In the genomic region with DNA sequence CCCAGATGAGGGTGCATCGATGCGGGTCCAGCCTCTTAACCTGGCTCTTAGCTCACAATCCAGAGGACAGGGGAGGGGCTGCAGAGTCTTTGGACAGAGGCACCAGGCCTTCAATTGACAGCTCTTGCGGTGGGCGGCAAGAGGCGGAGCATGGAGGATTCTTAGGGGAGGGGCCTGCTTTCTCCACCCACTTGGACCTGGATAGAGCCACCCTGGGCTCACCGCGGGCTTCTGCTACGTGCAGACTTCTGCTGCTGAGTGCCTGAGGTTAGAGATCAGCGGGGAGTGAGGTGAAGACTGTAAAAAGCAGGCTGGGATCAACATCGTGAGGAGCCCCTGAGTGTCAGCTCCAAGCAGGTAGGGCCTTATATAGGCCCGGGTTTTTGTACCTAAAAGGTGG, we compare ENCODE assay signal across 13 mouse cellular contexts. TPM values are rescaled to one million over a fixed set of nuclear protein-coding genes. Genes with fewer than 3 reads are reported as not detected.
DNase-seq lines count a peak whose midpoint lies in the region; ATAC-seq lines count a peak whose summit lies in the region.
"Had no signal": no experiment of that assay in that cellular context is flagged by ENCODE, and none has a peak within 500 bp of the region (broad histone marks: within the 10 kb centered on the region; RNA-seq: fewer than 3 reads in every experiment).

Tmem269 (minus strand) TSS at position 49 of the 400 bp plus-strand sequence.

- no peak within 1 kb of the TSS for H3K9ac ChIP-seq in kidney, embryonic 15.5 days
- H3K9ac ChIP-seq in limb, embryonic 13.5 days = no peak within 1 kb of the TSS
- H3K9ac ChIP-seq: embryonic facial prominence, embryonic 13.5 days; lung, embryonic 15.5 days had no signal

- no peaks in the 10 kb centered on the region for H3K9me3 ChIP-seq in kidney, embryonic 15.5 days (replicated peaks)
- H3K9me3 ChIP-seq in limb, embryonic 13.5 days = no peaks in the 10 kb centered on the region
- H3K9me3 ChIP-seq: embryonic facial prominence, embryonic 13.5 days; lung, embryonic 15.5 days had no signal

- ATAC-seq in kidney, embryonic 15.5 days (replicated peaks; ENCODE audit: low FRiP score) = peak; percentile 59; the same call in 1 of the 2 replicates
- ATAC-seq in limb, embryonic 13.5 days (ENCODE audit: low FRiP score, low read depth) = 0 out of 2 replicates have a peak, but pooled peaks have one; percentile 15

- H3K27me3 ChIP-seq in kidney, embryonic 15.5 days = no peaks in the 10 kb centered on the region
- peaks cover 4% of the 10 kb centered on the region; the same call in 1 of the 2 replicates for H3K27me3 ChIP-seq in limb, embryonic 13.5 days
- H3K27me3 ChIP-seq: embryonic facial prominence, embryonic 13.5 days; lung, embryonic 15.5 days had no signal

- peaks cover 14% of the 10 kb centered on the region for H3K4me1 ChIP-seq in kidney, embryonic 15.5 days
- H3K4me1 ChIP-seq in limb, embryonic 13.5 days = peaks cover 3% of the 10 kb centered on the region; the same call in 1 of the 2 replicates

- H3K4me2 ChIP-seq in kidney, embryonic 15.5 days = no peak within 1 kb of the TSS
- no peak within 1 kb of the TSS for H3K4me2 ChIP-seq in limb, embryonic 13.5 days (replicated peaks)
- H3K4me2 ChIP-seq: embryonic facial prominence, embryonic 13.5 days; lung, embryonic 15.5 days had no signal

- 14% methylated on average over 11 of the region's 11 CpGs for WGBS in kidney, embryonic 15.5 days
- 13% methylated on average over 11 of the region's 11 CpGs for WGBS in limb, embryonic 13.5 days

- DNase-seq in kidney, adult 9 months = no peak
- peak; percentile 23 for DNase-seq in thymus, postnatal 4 days
- no peak for DNase-seq in thymus, postnatal 0 days (ENCODE audit: low spot score)
- DNase-seq in adrenal gland, adult (ENCODE audit: inconsistent age in 2 of 2, low spot score in 1 of 2) = no peak
- no peak for DNase-seq in layer of hippocampus, postnatal 14 days (ENCODE audit: low spot score in 2 of 2)
- DNase-seq: heart, postnatal 4 days; layer of hippocampus, adult 9-11 months; right cerebral cortex, postnatal 14 days had no signal

- no peaks in the 10 kb centered on the region for H3K36me3 ChIP-seq in kidney, embryonic 15.5 days
- H3K36me3 ChIP-seq in limb, embryonic 13.5 days = peaks cover 12% of the 10 kb centered on the region
- H3K36me3 ChIP-seq: lung, embryonic 15.5 days had no signal

- no peak within 1 kb of the TSS for H3K27ac ChIP-seq in kidney, embryonic 15.5 days
- H3K27ac ChIP-seq in limb, embryonic 13.5 days = no peak within 1 kb of the TSS
- H3K27ac ChIP-seq: embryonic facial prominence, embryonic 13.5 days; lung, embryonic 15.5 days had no signal

- no peak within 1 kb of the TSS for H3K4me3 ChIP-seq in kidney, embryonic 15.5 days (replicated peaks)
- H3K4me3 ChIP-seq in limb, embryonic 13.5 days = no peak within 1 kb of the TSS
- H3K4me3 ChIP-seq: embryonic facial prominence, embryonic 13.5 days; lung, embryonic 15.5 days had no signal

RNA-seq across cellular contexts. Expression of gene Tmem269, which starts in this region (rescaled TPM):
- polyA plus RNA-seq in kidney, embryonic 15.5 days (2015; fragmentation: Nextera tagmentation; extraction: Ambion mirVana) = 0.19 TPM in 1 of 2 replicates, not detected in the other
- 0.12 TPM in 1 of 2 replicates, not detected in the other for polyA plus RNA-seq in thymus, postnatal 0 days (2015; fragmentation: Nextera tagmentation; extraction: Ambion mirVana)
- 0.11 TPM in 1 of 2 replicates, not detected in the other for polyA plus RNA-seq in limb, embryonic 13.5 days (2015; fragmentation: Nextera tagmentation; extraction: Ambion mirVana)
- total RNA-seq in layer of hippocampus, postnatal 14 days (2021) = under 1 TPM; 0.30 to 0.45 TPM
- total RNA-seq: gastrocnemius, adult 18-20 months; heart, postnatal 4 days had no signal
- polyA plus RNA-seq: embryonic facial prominence, embryonic 13.5 days; lung, embryonic 15.5 days had no signal

Comparison
In these comparisons a context has a peak if more than half of its experiments do, and no peak if none do; other contexts are left out.
1. Peak in ATAC-seq in kidney, embryonic 15.5 days; RNA of the gene not detected or under 1 TPM.
2. Peak in ATAC-seq in limb, embryonic 13.5 days; RNA of the gene not detected or under 1 TPM.